Mouse (Mus musculus) ovary, adult 18-20 months (tissue): ENCODE measurements around the gene Creb3l1.

Experiments
- DNase-seq: peaks from one replicate; pipeline ENCODE4 v3.0.0; 2022; ENCODE audit warnings: low spot score, mixed read lengths

Gene Creb3l1

GRCm38 (mm10) chr2:92030554-92030953 is 6.3 kb upstream of the Creb3l1 start:
- no peak for DNase-seq

GRCm38 (mm10) chr2:92029387-92030133 is 5.3 kb upstream of the Creb3l1 start:
- no peak for DNase-seq

- no peak for DNase-seq
These were observed 3.7 kb upstream of the Creb3l1 start for GRCm38 (mm10) chr2:92027811-92028590.

GRCm38 (mm10) chr2:92025966-92026365 is 1.7 kb upstream of the Creb3l1 start:
- DNase-seq = no peak

GRCm38 (mm10) chr2:92025202-92025601 is 900 bp upstream of the Creb3l1 start:
- DNase-seq = no peak

GRCm38 (mm10) chr2:92023362-92024273 is 684 bp downstream of the Creb3l1 start:
- peak; percentile 31 for DNase-seq

- peak; percentile 26 for DNase-seq
These were observed 3.5 kb downstream of the Creb3l1 start for GRCm38 (mm10) chr2:92020676-92021265.

- no peak for DNase-seq
These were observed 6.9 kb downstream of the Creb3l1 start for GRCm38 (mm10) chr2:92017440-92017839.

- peak; percentile 72 for DNase-seq
These were observed 7.3 kb downstream of the Creb3l1 start for GRCm38 (mm10) chr2:92016981-92017380.

- DNase-seq = no peak
These were observed 9.4 kb downstream of the Creb3l1 start for GRCm38 (mm10) chr2:92014891-92015290.

- no peak for DNase-seq
These were observed 10.1 kb downstream of the Creb3l1 start for GRCm38 (mm10) chr2:92014248-92014647.

GRCm38 (mm10) chr2:92012768-92013445 is 11.4 kb downstream of the Creb3l1 start:
- DNase-seq = peak; percentile 68

- no peak for DNase-seq
These were observed 12.6 kb downstream of the Creb3l1 start for GRCm38 (mm10) chr2:92011424-92012353.

- DNase-seq = peak; percentile 11
These were observed 15.5 kb downstream of the Creb3l1 start for GRCm38 (mm10) chr2:92008623-92009404.

GRCm38 (mm10) chr2:92007933-92008622 is 16.2 kb downstream of the Creb3l1 start:
- DNase-seq = peak; percentile 97

- DNase-seq = peak; percentile 72
These were observed 17.1 kb downstream of the Creb3l1 start for GRCm38 (mm10) chr2:92006983-92007921.

- DNase-seq = no peak
These were observed 17.8 kb downstream of the Creb3l1 start for GRCm38 (mm10) chr2:92006491-92006890.
